Mouse (Mus musculus) neural tube, embryonic 14.5 days (tissue): Measurements from ENCODE around the gene Sdc4. TPM values are rescaled to one million over a fixed set of nuclear protein-coding genes. Genes with fewer than 3 reads are reported as not detected.

Experiments used
- ATAC-seq: fragments of 200-750 bp; cut with Nextera tagmentation; 2 replicates; pipeline ENCODE4 v1.8.0; 2017; ENCODE audit warnings: low read depth, mild to moderate bottlenecking, moderate TSS enrichment, moderate library complexity
- H3K27ac ChIP-seq: fragments of 300-500 bp; sonication (generic); 2 replicates; pipeline ENCODE4 v1.5.1; 2014; ENCODE audit warnings: low read depth, mild to moderate bottlenecking, control low read depth, low read length, moderate library complexity, mixed read lengths
- H3K27me3 ChIP-seq: fragments of 300-500 bp; sonication (generic); 2 replicates; pipeline ENCODE4 v1.6.1; 2014; ENCODE audit warnings: low read length; ENCODE audit not compliant: control insufficient read depth, insufficient read depth
- H3K36me3 ChIP-seq: fragments of 300-500 bp; sonication (generic); 2 replicates; pipeline ENCODE4 v1.6.1; 2014; ENCODE audit warnings: low read length, mixed read lengths; ENCODE audit not compliant: control insufficient read depth, insufficient read depth
- H3K4me1 ChIP-seq: fragments of 300-500 bp; sonication (generic); 2 replicates; pipeline ENCODE4 v1.6.1; 2014; ENCODE audit warnings: low read length; ENCODE audit not compliant: control insufficient read depth, insufficient read depth
- H3K4me2 ChIP-seq: fragments of 300-500 bp; sonication (generic); 2 replicates; pipeline ENCODE4 v1.6.1; 2014; ENCODE audit warnings: mild to moderate bottlenecking, low read depth, low read length, control low read depth
- H3K4me3 ChIP-seq: fragments of 300-500 bp; sonication (generic); 2 replicates; pipeline ENCODE4 v1.5.1; 2014; ENCODE audit warnings: low read depth, low read length, control low read depth, mixed read lengths
- H3K9ac ChIP-seq: fragments of 300-500 bp; sonication (generic); replicated peaks from 2 replicates; pipeline ENCODE4 v1.6.1; 2014; ENCODE audit warnings: low read depth, mild to moderate bottlenecking, control low read depth, low read length, mixed read lengths
- H3K9me3 ChIP-seq: fragments of 300-500 bp; sonication (generic); 2 replicates; pipeline ENCODE4 v1.6.1; 2016; ENCODE audit warnings: low read length; ENCODE audit not compliant: control insufficient read depth
- WGBS: fragments of 180-500 bp; shearing (Covaris S2); extraction: QIAGEN DNeasy Blood & Tissue Kit; methylation state at CpG from one replicate; pipeline ENCODE4 v1.1.7; 2014; 5-methylcytosine and 5-hydroxymethylcytosine counted together
- polyA plus RNA-seq: library from polyadenylated mRNA; unstranded; fragments of >200 nt; fragmentation: Nextera tagmentation; extraction: Ambion mirVana; gene quantifications from 2 replicates; pipeline ENCODE4 v1.2.1, GENCODE M21; 2014

Sdc4 gene
- polyA plus RNA-seq, 1 experiment from 2014 or later, result 3.6 TPM

DNA sequence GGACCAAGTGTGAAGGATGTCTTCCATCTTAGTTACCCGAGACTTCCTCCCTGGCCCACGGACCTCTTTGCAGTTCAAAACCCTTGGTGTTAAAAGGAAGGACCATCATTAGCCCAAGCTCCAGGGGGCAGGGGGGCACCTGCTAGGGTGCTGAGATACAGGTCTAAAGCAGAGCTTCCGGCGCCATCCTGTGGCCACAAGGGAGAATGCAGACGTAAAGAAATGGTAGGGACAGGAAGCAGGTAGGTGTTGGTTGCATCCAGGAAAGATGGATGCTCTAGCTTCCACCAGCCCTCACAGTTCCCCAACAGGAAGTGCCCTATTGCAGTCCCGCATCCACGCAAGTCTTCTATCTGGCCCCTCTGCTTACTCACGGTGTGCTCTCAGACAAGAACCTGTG, 56.7 kb downstream of the Sdc4 start:
- H3K9ac ChIP-seq, result no peak overlapping the region
- no peak overlapping the region for H3K27ac ChIP-seq
- no peak overlapping the region for H3K4me3 ChIP-seq
- 16% methylated on average over 8 of the region's 8 CpGs for WGBS
- no peaks in the 10 kb centered on the region for H3K27me3 ChIP-seq
- H3K9me3 ChIP-seq, result no peaks in the 10 kb centered on the region
- H3K4me1 ChIP-seq, result peaks cover 8% of the 10 kb centered on the region; the same call in 1 of the 2 replicates
- ATAC-seq, result no peak
- no peaks in the 10 kb centered on the region for H3K36me3 ChIP-seq
- H3K4me2 ChIP-seq, result no peak overlapping the region

DNA sequence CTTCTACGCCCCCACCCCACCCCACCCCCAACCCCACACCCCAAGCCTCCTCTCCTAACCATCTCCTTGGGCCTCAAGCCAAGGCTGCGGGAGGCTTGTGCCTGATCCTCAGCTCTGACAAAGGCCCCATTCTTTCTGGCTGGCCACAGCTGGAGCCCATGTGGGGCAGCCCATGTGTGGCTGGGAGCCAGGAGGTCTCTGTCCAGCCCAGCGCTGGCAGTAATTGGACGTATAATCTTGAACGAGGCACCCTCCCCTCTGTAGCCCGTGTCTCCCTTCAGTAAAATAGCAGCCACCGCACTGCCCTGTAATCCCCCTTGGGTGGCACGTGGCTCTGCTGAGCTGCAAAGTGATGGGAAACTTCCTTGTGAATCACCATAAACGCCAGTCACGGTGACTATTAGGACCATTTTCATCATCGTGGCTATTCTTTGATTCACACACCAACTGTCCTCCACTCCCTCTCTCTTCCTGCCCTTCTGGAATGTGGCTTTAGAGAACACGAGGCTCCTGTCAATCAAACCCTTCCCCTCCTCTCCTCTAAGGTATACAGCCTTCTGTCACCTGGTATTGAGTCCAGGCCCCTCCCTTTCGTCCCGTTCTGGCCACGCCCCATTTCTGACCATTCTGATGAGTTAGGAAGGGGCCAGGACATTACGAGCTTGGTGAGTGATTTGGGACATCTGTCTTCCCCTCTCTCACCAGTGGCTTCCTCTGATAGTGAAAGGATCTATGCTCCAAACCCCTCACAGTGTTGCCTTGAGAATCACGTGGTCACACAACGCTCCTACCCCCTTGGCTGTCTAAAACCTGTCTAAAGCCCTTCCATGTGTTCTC, 57.5 kb downstream of the Sdc4 start:
- Histone ChIP-seq H3K4me1 (peaks cover 8% of the 10 kb centered on the region; the same call in 1 of the 2 replicates), H3K27ac (no peak overlapping the region), H3K9me3 (no peaks in the 10 kb centered on the region), H3K4me3 (no peak overlapping the region), H3K4me2 (peak overlapping the region; percentile 7; the same call in 1 of the 2 replicates), H3K36me3 (no peaks in the 10 kb centered on the region), H3K9ac (no peak overlapping the region), H3K27me3 (no peaks in the 10 kb centered on the region)
- ATAC-seq, result peak; percentile 71
- 9% methylated on average over 17 of the region's 18 CpGs for WGBS

DNA sequence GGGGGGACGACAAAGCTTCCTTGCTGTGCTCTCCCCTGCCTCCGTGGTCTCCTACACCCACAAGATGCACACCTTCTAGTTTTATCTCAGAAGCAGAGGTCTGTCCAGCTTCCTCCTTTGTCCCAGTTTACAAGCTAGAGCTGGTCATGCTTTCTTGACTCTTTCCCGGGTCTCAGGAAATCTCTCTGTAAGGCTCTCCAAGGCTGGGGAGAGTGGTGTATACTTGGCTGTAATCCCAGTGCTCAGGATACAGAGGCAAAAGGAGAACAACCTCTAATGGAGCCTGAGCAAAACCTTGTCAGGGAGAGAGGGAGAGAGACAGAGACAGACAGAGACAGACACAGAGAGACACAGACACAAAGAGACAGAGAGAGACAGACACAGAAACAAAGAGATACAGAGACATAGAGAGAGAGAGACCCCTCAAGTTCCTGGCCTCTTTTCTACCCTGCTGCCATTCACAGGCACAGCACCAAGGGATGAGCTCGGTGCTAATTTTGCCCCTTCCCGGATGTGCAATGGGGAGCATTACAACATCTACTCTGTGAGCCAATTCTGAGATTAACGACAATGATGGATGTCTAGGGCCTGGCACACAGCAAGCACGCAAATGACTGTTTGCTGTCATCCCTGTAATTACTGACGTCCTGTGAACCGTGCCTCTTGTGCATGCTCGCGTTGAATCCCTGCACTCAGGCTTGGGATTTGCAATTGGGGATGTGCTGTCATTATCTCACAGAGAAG, 59.9 kb downstream of the Sdc4 start:
- Histone ChIP-seq H3K4me2 (no peak overlapping the region), H3K4me1 (peaks cover 8% of the 10 kb centered on the region; the same call in 1 of the 2 replicates), H3K4me3 (no peak overlapping the region), H3K27ac (no peak overlapping the region), H3K36me3 (no peaks in the 10 kb centered on the region), H3K9me3 (no peaks in the 10 kb centered on the region), H3K27me3 (no peaks in the 10 kb centered on the region), H3K9ac (no peak overlapping the region)
- ATAC-seq, result no peak
- WGBS, result 46% methylated on average over 11 of the region's 11 CpGs

DNA sequence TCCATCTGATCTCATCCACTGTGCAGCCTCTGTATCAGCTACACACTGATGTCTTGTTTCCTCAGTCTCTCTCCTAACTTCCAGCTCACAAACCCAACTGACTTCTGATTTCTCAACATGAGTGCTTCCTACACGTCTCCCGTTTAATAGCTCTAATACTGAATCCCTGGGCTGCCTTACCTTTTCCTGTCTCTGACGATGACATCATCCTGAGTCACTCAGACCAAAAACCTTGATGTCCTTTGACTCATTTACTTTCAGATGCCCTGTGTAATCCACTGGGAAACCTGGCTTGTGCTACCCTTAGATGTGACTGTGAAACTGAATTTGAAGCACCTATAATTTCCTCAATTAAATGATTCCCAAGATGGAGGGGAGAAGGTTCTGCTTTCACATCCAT, 60.7 kb downstream of the Sdc4 start:
- no peak overlapping the region for H3K4me3 ChIP-seq
- H3K9me3 ChIP-seq, result no peaks in the 10 kb centered on the region
- no peaks in the 10 kb centered on the region for H3K36me3 ChIP-seq
- H3K4me2 ChIP-seq, result no peak overlapping the region
- H3K27me3 ChIP-seq, result no peaks in the 10 kb centered on the region
- H3K4me1 ChIP-seq, result peaks cover 8% of the 10 kb centered on the region; the same call in 1 of the 2 replicates
- H3K9ac ChIP-seq, result no peak overlapping the region
- H3K27ac ChIP-seq, result no peak overlapping the region
- WGBS, result 86% methylated on average over 3 of the region's 3 CpGs
- no peak for ATAC-seq

DNA sequence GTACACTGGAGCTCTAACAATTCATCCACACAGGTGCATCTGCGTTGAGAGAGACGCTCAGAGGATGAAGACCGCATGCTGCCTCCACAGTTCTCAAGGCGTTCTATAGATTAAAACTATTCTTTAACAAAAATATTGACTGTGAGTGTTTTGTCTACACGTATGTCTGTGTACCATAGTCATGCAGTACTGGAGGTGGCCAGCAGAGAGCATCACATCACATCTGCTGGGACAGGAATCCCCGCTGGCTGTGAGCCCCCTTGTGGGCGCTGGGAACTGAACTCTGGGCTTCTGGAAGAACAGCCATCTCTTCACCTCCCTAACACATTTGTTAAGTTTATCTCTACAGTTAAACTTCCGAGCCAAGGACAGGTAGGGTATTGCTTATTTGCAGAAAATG, 62.0 kb downstream of the Sdc4 start:
- H3K27me3 ChIP-seq, result no peaks in the 10 kb centered on the region
- 75% methylated on average over 8 of the region's 8 CpGs for WGBS
- H3K4me1 ChIP-seq, result peaks cover 8% of the 10 kb centered on the region; the same call in 1 of the 2 replicates
- no peak overlapping the region for H3K27ac ChIP-seq
- no peaks in the 10 kb centered on the region for H3K36me3 ChIP-seq
- H3K9ac ChIP-seq, result no peak overlapping the region
- no peaks in the 10 kb centered on the region for H3K9me3 ChIP-seq
- no peak overlapping the region for H3K4me2 ChIP-seq
- no peak for ATAC-seq
- H3K4me3 ChIP-seq, result no peak overlapping the region

DNA sequence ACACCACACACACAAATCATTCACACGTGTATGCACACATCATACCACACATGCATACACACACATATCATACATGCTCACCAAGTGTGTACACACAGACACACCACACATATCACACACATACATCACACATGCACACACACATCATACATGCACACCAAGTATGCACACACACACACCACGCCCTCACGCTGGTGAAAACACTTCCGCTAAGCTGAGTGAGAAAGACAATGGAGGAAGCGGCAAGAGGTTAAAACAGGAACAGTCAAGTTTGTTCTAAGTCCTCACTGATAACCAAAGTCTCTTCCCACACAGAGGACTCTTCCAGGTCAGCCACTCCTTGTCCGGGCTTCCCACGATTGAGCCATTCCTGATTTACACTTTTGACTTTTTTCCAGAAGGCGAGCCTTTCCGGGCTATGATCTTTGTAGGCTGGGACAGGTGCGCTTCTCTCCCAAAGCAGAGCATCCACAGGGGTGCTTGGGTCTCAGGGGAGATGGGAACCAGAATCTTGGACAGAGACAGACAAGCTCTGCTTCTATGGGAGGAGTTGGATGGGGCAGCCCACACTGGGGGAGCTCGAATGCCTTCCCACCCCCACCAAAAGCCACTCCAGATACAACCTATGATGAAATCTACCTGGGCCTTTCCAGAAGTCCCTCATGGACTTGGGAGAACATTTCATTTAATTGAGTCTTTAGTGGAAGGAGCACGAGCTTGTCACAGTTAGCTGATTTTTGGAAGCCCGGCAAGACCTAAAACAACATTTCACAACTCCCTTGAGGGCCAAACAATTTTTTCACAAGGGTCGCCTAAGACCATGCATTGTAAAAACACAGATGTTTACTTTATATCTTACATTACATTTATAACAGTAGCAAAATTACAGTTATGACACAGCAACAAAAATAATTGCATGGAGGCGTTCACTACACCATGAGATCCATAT, 65.9 kb downstream of the Sdc4 start:
- WGBS, result 94% methylated on average over 15 of the region's 15 CpGs
- Histone ChIP-seq H3K4me3 (no peak overlapping the region), H3K9ac (no peak overlapping the region), H3K4me1 (no peaks in the 10 kb centered on the region), H3K27ac (no peak overlapping the region), H3K36me3 (no peaks in the 10 kb centered on the region), H3K9me3 (no peaks in the 10 kb centered on the region), H3K27me3 (no peaks in the 10 kb centered on the region), H3K4me2 (no peak overlapping the region)
- no peak for ATAC-seq

Other genes with a start within 250 kb of the Sdc4 start
- not detected in 2 replicates for gene Wfdc15a, start 243.8 kb downstream of the Sdc4 start, polyA plus RNA-seq
- not detected in 2 replicates for gene Wfdc15b, start 222.2 kb downstream of the Sdc4 start, polyA plus RNA-seq
- not detected in 2 replicates for gene Svs2, start 205.4 kb downstream of the Sdc4 start, polyA plus RNA-seq
- not detected in 2 replicates for gene Svs3b, start 187.2 kb downstream of the Sdc4 start, polyA plus RNA-seq
- not detected in 2 replicates for gene Svs4, start 165.4 kb downstream of the Sdc4 start, polyA plus RNA-seq
- not detected in 2 replicates for gene Svs3a, start 154.6 kb downstream of the Sdc4 start, polyA plus RNA-seq
- not detected in 2 replicates for gene Svs6, start 127.1 kb downstream of the Sdc4 start, polyA plus RNA-seq
- gene Svs5, start 111.1 kb downstream of the Sdc4 start, polyA plus RNA-seq, result not detected in 2 replicates
- not detected in 2 replicates for gene Slpi, start 54.8 kb downstream of the Sdc4 start, polyA plus RNA-seq
- gene Rbpjl, start 40.7 kb downstream of the Sdc4 start, polyA plus RNA-seq, result 0.11 and 0.17 TPM in 2 replicates
- gene Matn4, start 38.7 kb downstream of the Sdc4 start, polyA plus RNA-seq, result 0.36 and 0.82 TPM in 2 replicates
- 88.9 and 96.3 TPM in 2 replicates for gene Sys1, start 13.1 kb upstream of the Sdc4 start, polyA plus RNA-seq
- 3.0 and 3.1 TPM in 2 replicates for gene Gm20458, start 17.1 kb upstream of the Sdc4 start, polyA plus RNA-seq
- gene Trp53tg5, start 29.8 kb upstream of the Sdc4 start, polyA plus RNA-seq, result not detected in 2 replicates
- gene Dbndd2, start 42.2 kb upstream of the Sdc4 start, polyA plus RNA-seq, result 13.7 and 15.6 TPM in 2 replicates
- 96.6 and 118 TPM in 2 replicates for gene Pigt, start 53.6 kb upstream of the Sdc4 start, polyA plus RNA-seq
- gene Wfdc2, start 118.5 kb upstream of the Sdc4 start, polyA plus RNA-seq, result 0.76 and 1.4 TPM in 2 replicates
- gene Spint3, start 129.6 kb upstream of the Sdc4 start, polyA plus RNA-seq, result not detected in 2 replicates
- not detected in 2 replicates for gene Wfdc6a, start 141.6 kb upstream of the Sdc4 start, polyA plus RNA-seq
- gene Eppin, start 149.7 kb upstream of the Sdc4 start, polyA plus RNA-seq, result not detected in 2 replicates
- gene Wfdc6b, start 169.6 kb upstream of the Sdc4 start, polyA plus RNA-seq, result not detected in 2 replicates
- not detected in 2 replicates for gene Wfdc8, start 169.7 kb upstream of the Sdc4 start, polyA plus RNA-seq
- not detected in 2 replicates for gene Wfdc16, start 194.9 kb upstream of the Sdc4 start, polyA plus RNA-seq
- gene Wfdc10, start 212.2 kb upstream of the Sdc4 start, polyA plus RNA-seq, result not detected in 2 replicates
- gene Wfdc9, start 212.7 kb upstream of the Sdc4 start, polyA plus RNA-seq, result not detected in 2 replicates
- gene Wfdc11, start 230.2 kb upstream of the Sdc4 start, polyA plus RNA-seq, result not detected in 2 replicates
- not detected in 2 replicates for gene Wfdc13, start 241.2 kb upstream of the Sdc4 start, polyA plus RNA-seq